Comparison of ENCODE assay signal across 13 mouse cellular contexts in genomic region chr4:139594062-139594461, GRCm38 (mm10). TPM values are rescaled to one million over a fixed set of nuclear protein-coding genes. Genes with fewer than 3 reads are reported as not detected.
A peak's percentile ranks its signal among the peaks of the same experiment; 100 is the strongest.
DNase-seq lines count a peak whose midpoint lies in the region; ATAC-seq and TF ChIP-seq lines count a peak whose summit lies in the region.
"Had no signal": no experiment of that assay in that cellular context is flagged by ENCODE, and none has a peak within 500 bp of the region (broad histone marks: within the 10 kb centered on the region; RNA-seq: fewer than 3 reads in every experiment).

No protein-coding gene starts in this region.

- H3K9me3 ChIP-seq in forebrain, postnatal 0 days (ENCODE audit: low read length) = no peaks in the 10 kb centered on the region
- H3K9me3 ChIP-seq in forebrain, embryonic 12.5 days = no peaks in the 10 kb centered on the region
- H3K9me3 ChIP-seq: heart, embryonic 12.5 days; lung, embryonic 15.5 days had no signal

- H3K27ac ChIP-seq in forebrain, postnatal 0 days (ENCODE audit: low read depth, low read length) = no peak overlapping the region
- no peak overlapping the region for H3K27ac ChIP-seq in forebrain, embryonic 12.5 days
- H3K27ac ChIP-seq: lung, embryonic 15.5 days had no signal

- no peak for DNase-seq in forebrain, postnatal 0 days
- peak; percentile 33 for DNase-seq in kidney, adult 9 months
- no peak for DNase-seq in kidney, adult 8-10 months
- peak; percentile 53 for DNase-seq in retina, postnatal 1 day
- DNase-seq in retina, embryonic 14.5 days (ENCODE audit: low spot score) = no peak
- no peak for DNase-seq in thymus, adult 18-20 months
- DNase-seq: adrenal gland, postnatal 14 days; kidney, postnatal 14 days had no signal

- H3K36me3 ChIP-seq in forebrain, postnatal 0 days (ENCODE audit: insufficient read depth) = no peaks in the 10 kb centered on the region
- H3K36me3 ChIP-seq in forebrain, embryonic 12.5 days (replicated peaks) = no peaks in the 10 kb centered on the region
- H3K36me3 ChIP-seq: heart, embryonic 12.5 days; lung, embryonic 15.5 days had no signal

- ATAC-seq in forebrain, postnatal 0 days = no peak
- no peak for ATAC-seq in forebrain, embryonic 12.5 days (ENCODE audit: low FRiP score)
- no peak for ATAC-seq in megakaryocyte progenitor cell, adult 5-6 weeks (replicated peaks; ENCODE audit: poor library complexity)

- no peaks in the 10 kb centered on the region for H3K27me3 ChIP-seq in forebrain, postnatal 0 days (ENCODE audit: insufficient read depth, low read length)
- H3K27me3 ChIP-seq in forebrain, embryonic 12.5 days = peaks cover 7% of the 10 kb centered on the region; the same call in 1 of the 2 replicates
- H3K27me3 ChIP-seq: heart, embryonic 12.5 days; lung, embryonic 15.5 days had no signal

- no peak overlapping the region for H3K4me2 ChIP-seq in forebrain, postnatal 0 days (ENCODE audit: low read depth)
- H3K4me2 ChIP-seq in forebrain, embryonic 12.5 days = no peak overlapping the region
- H3K4me2 ChIP-seq: heart, embryonic 12.5 days; lung, embryonic 15.5 days had no signal

- H3K4me3 ChIP-seq in forebrain, postnatal 0 days (ENCODE audit: low read depth, low read length) = no peak overlapping the region
- no peak overlapping the region for H3K4me3 ChIP-seq in forebrain, embryonic 12.5 days (replicated peaks)
- H3K4me3 ChIP-seq: heart, embryonic 12.5 days; lung, embryonic 15.5 days had no signal

- peak; percentile 24; the same call in 1 of the 2 replicates for TF ChIP-seq CTCF in forebrain, postnatal 0 days (IDR thresholded peaks at IDR 0.05; ENCODE audit: low read depth)

- 51% methylated on average over 3 of the region's 3 CpGs for WGBS in forebrain, postnatal 0 days
- 53% methylated on average over 3 of the region's 3 CpGs for WGBS in forebrain, embryonic 12.5 days

- no peak overlapping the region for H3K9ac ChIP-seq in forebrain, postnatal 0 days
- H3K9ac ChIP-seq in forebrain, embryonic 12.5 days = no peak overlapping the region
- H3K9ac ChIP-seq: heart, embryonic 12.5 days; lung, embryonic 15.5 days had no signal

- peaks cover 9% of the 10 kb centered on the region; the same call in 1 of the 2 replicates for H3K4me1 ChIP-seq in forebrain, postnatal 0 days (ENCODE audit: insufficient read depth)
- peaks cover 55% of the 10 kb centered on the region for H3K4me1 ChIP-seq in forebrain, embryonic 12.5 days

RNA-seq across cellular contexts. Expression of gene Gm21969, which starts 8.9 kb away (rescaled TPM):
- 0.08 TPM in 1 of 2 replicates, not detected in the other for total RNA-seq in forebrain, postnatal 0 days (2014; rRNA removed)
- not detected in 2 replicates for polyA plus RNA-seq in forebrain, postnatal 0 days (2015; fragmentation: Nextera tagmentation; extraction: Ambion mirVana)
- polyA plus RNA-seq in forebrain, embryonic 12.5 days (2016; fragmentation: Nextera tagmentation; extraction: Ambion mirVana) = not detected in 2 replicates
- not detected in 2 replicates for total RNA-seq in megakaryocyte progenitor cell, adult 5-6 weeks (2015)
- total RNA-seq in megakaryocyte progenitor cell, adult 5-6 weeks (2017) = not detected in 2 replicates
- total RNA-seq: adrenal gland, postnatal 14 days; neutrophil, adult 5-6 weeks had no signal
- polyA plus RNA-seq: heart, embryonic 12.5 days; lung, embryonic 15.5 days had no signal

RNA-seq across cellular contexts. Expression of gene Aldh4a1, which starts 28.6 kb away (rescaled TPM):
- total RNA-seq in forebrain, postnatal 0 days (2014; rRNA removed) = 27.7 and 29.1 TPM in 2 replicates
- 19.3 and 25.7 TPM in 2 replicates for polyA plus RNA-seq in forebrain, postnatal 0 days (2015; fragmentation: Nextera tagmentation; extraction: Ambion mirVana)
- polyA plus RNA-seq in forebrain, embryonic 12.5 days (2016; fragmentation: Nextera tagmentation; extraction: Ambion mirVana) = 19.0 and 19.3 TPM in 2 replicates
- total RNA-seq in megakaryocyte progenitor cell, adult 5-6 weeks (2015) = 11.1 and 14.7 TPM in 2 replicates
- 20.0 and 22.3 TPM in 2 replicates for total RNA-seq in megakaryocyte progenitor cell, adult 5-6 weeks (2017)

RNA-seq across cellular contexts. Expression of gene Tas1r2, which starts 59.3 kb away (rescaled TPM):
- 0.05 TPM in 1 of 2 replicates, not detected in the other for total RNA-seq in forebrain, postnatal 0 days (2014; rRNA removed)
- not detected in 2 replicates for polyA plus RNA-seq in forebrain, postnatal 0 days (2015; fragmentation: Nextera tagmentation; extraction: Ambion mirVana)
- polyA plus RNA-seq in forebrain, embryonic 12.5 days (2016; fragmentation: Nextera tagmentation; extraction: Ambion mirVana) = not detected in 2 replicates
- total RNA-seq in megakaryocyte progenitor cell, adult 5-6 weeks (2015) = not detected in 2 replicates
- total RNA-seq in megakaryocyte progenitor cell, adult 5-6 weeks (2017) = not detected in 2 replicates
- total RNA-seq: adrenal gland, postnatal 14 days had no signal
- polyA plus RNA-seq: lung, embryonic 15.5 days had no signal

Comparison
In these comparisons a context has a peak if more than half of its experiments do, and no peak if none do; other contexts are left out.
1. DNase-seq: peak in kidney, adult 9 months (single experiment) and retina, postnatal 1 day (single experiment); none in forebrain, postnatal 0 days (single experiment), kidney, adult 8-10 months (0 of 2), retina, embryonic 14.5 days (single experiment) and thymus, adult 18-20 months (0 of 2).